ENCODE assay signal across 8 mouse cellular contexts in the genomic region with DNA sequence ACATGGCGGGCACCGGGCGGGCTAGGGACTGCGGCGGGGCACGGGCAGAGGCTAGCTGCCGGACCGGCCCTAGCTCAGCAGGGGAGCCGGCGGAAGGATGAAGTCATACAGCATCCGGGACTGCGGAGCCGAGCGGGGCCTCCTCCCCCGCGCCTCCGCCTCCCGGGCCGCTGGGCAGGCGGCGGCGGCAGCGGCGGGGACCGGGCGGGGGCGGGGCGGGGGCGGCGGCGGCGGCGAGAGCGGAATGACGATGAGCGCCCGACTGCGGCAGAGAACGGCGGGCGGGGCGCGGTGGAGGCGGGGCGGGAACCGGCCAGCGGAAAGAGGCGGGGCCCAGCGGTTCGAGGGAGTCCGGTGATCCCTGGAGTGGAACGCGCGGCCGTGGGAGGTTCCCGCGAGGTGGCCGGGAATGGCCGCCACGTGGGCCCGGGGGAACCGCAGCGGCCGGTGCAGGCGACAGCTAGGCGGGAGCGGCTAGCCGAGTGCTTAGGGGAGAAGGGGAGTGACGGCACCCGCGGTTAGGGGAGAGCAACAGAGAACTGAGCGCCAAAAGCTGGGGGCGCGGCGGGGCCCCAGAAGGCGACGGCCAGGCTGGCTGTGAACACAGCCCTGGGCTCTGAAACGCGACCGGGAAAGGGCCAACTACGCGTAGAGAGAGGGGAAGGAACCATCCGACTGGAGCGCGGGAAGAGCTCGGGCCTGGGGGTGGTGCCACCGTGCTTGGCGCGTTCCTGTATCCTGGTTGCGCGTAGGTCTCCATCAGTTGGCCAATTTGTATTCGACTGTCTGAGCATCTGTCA. TPM values are rescaled to one million over a fixed set of nuclear protein-coding genes. Genes with fewer than 3 reads are reported as not detected.
A peak's percentile ranks its signal among the peaks of the same experiment; 100 is the strongest.
DNase-seq lines count a peak whose midpoint lies in the region; ATAC-seq and TF ChIP-seq lines count a peak whose summit lies in the region.

Camk2n2 (minus strand) TSS at position 97 of the 800 bp plus-strand sequence.

- H3K9me3 ChIP-seq in E14TG2a.4 (ENCODE audit: low read length) = no peaks in the 10 kb centered on the region
- no peaks in the 10 kb centered on the region for H3K9me3 ChIP-seq in embryonic facial prominence, embryonic 14.5 days (ENCODE audit: control insufficient read depth, low read length)
- no peaks in the 10 kb centered on the region for H3K9me3 ChIP-seq in heart, embryonic 13.5 days
- H3K9me3 ChIP-seq in kidney, embryonic 15.5 days (replicated peaks) = no peaks in the 10 kb centered on the region
- no peaks in the 10 kb centered on the region for H3K9me3 ChIP-seq in liver, embryonic 15.5 days (replicated peaks)
- H3K9me3 ChIP-seq in neural tube, embryonic 12.5 days = no peaks in the 10 kb centered on the region

- H3K4me1 ChIP-seq in E14TG2a.4 (replicated peaks; ENCODE audit: low read depth, low read length) = peaks cover 34% of the 10 kb centered on the region
- H3K4me1 ChIP-seq in embryonic facial prominence, embryonic 14.5 days (ENCODE audit: control insufficient read depth, insufficient read depth, low read length) = peaks cover 20% of the 10 kb centered on the region
- H3K4me1 ChIP-seq in heart, embryonic 13.5 days = peaks cover 30% of the 10 kb centered on the region
- peaks cover 32% of the 10 kb centered on the region for H3K4me1 ChIP-seq in kidney, embryonic 15.5 days
- peaks cover 36% of the 10 kb centered on the region for H3K4me1 ChIP-seq in liver, embryonic 15.5 days (replicated peaks)
- peaks cover 31% of the 10 kb centered on the region for H3K4me1 ChIP-seq in neural tube, embryonic 12.5 days

- 2% methylated on average over 36 of the region's 92 CpGs for WGBS in embryonic facial prominence, embryonic 14.5 days
- WGBS in heart, embryonic 13.5 days = 1% methylated on average over 70 of the region's 92 CpGs
- WGBS in kidney, embryonic 15.5 days = under 1% methylated on average over 85 of the region's 92 CpGs
- WGBS in liver, embryonic 15.5 days (ENCODE audit: insufficient replicate concordance) = under 1% methylated on average over 90 of the region's 92 CpGs
- WGBS in neural tube, embryonic 12.5 days = under 1% methylated on average over 90 of the region's 92 CpGs

- peak; percentile 58 for ATAC-seq in embryonic facial prominence, embryonic 14.5 days (ENCODE audit: low read depth)
- ATAC-seq in heart, embryonic 13.5 days (ENCODE audit: extremely low read depth, insufficient number of reproducible peaks, low FRiP score, low TSS enrichment) = peak; percentile 17; the same call in 1 of the 2 replicates
- ATAC-seq in kidney, embryonic 15.5 days (replicated peaks; ENCODE audit: low FRiP score) = peak; percentile 74
- peak; percentile 58 for ATAC-seq in liver, embryonic 15.5 days (ENCODE audit: insufficient read depth)
- ATAC-seq in neural tube, embryonic 12.5 days (ENCODE audit: low FRiP score, low read depth) = peak; percentile 51

- peaks cover 22% of the 10 kb centered on the region for H3K36me3 ChIP-seq in E14TG2a.4 (ENCODE audit: insufficient read depth, low read length)
- H3K36me3 ChIP-seq in embryonic facial prominence, embryonic 14.5 days (ENCODE audit: control insufficient read depth, insufficient read depth, low read length) = no peaks in the 10 kb centered on the region
- 0 out of 2 replicates have a peak, but pooled peaks cover 8% of the 10 kb centered on the region for H3K36me3 ChIP-seq in heart, embryonic 13.5 days
- H3K36me3 ChIP-seq in kidney, embryonic 15.5 days = peaks cover 8% of the 10 kb centered on the region; the same call in 1 of the 2 replicates
- no peaks in the 10 kb centered on the region for H3K36me3 ChIP-seq in liver, embryonic 15.5 days (replicated peaks)
- H3K36me3 ChIP-seq in neural tube, embryonic 12.5 days = no peaks in the 10 kb centered on the region

- H3K27me3 ChIP-seq in E14TG2a.4 (ENCODE audit: insufficient read depth, low read length) = peaks cover 58% of the 10 kb centered on the region
- H3K27me3 ChIP-seq in embryonic facial prominence, embryonic 14.5 days (replicated peaks; ENCODE audit: control insufficient read depth, insufficient read depth, low read length) = peaks cover 31% of the 10 kb centered on the region
- peaks cover 70% of the 10 kb centered on the region for H3K27me3 ChIP-seq in heart, embryonic 13.5 days (replicated peaks)
- H3K27me3 ChIP-seq in kidney, embryonic 15.5 days = peaks cover 39% of the 10 kb centered on the region
- H3K27me3 ChIP-seq in liver, embryonic 15.5 days = peaks cover 85% of the 10 kb centered on the region
- H3K27me3 ChIP-seq in neural tube, embryonic 12.5 days (replicated peaks) = no peaks in the 10 kb centered on the region; the same call in 1 of the 2 replicates

- H3K27ac ChIP-seq in embryonic facial prominence, embryonic 14.5 days (replicated peaks; ENCODE audit: low read depth, low read length) = peak within 1 kb of the TSS; percentile 59; the same call in 1 of the 2 replicates
- H3K27ac ChIP-seq in heart, embryonic 13.5 days (replicated peaks) = peak within 1 kb of the TSS; percentile 36; the same call in 1 of the 2 replicates
- H3K27ac ChIP-seq in kidney, embryonic 15.5 days = peak within 1 kb of the TSS; percentile 56
- 0 out of 2 replicates have a peak within 1 kb of the TSS, but pooled peaks have one; percentile 7 for H3K27ac ChIP-seq in liver, embryonic 15.5 days (replicated peaks)
- H3K27ac ChIP-seq in neural tube, embryonic 12.5 days = peak within 1 kb of the TSS; percentile 82

- H3K9ac ChIP-seq in embryonic facial prominence, embryonic 14.5 days (ENCODE audit: low read depth, low read length) = peak within 1 kb of the TSS; percentile 75
- peak within 1 kb of the TSS; percentile 80 for H3K9ac ChIP-seq in heart, embryonic 13.5 days
- H3K9ac ChIP-seq in kidney, embryonic 15.5 days = peak within 1 kb of the TSS; percentile 63
- H3K9ac ChIP-seq in liver, embryonic 15.5 days = peak within 1 kb of the TSS; percentile 49
- H3K9ac ChIP-seq in neural tube, embryonic 12.5 days = peak within 1 kb of the TSS; percentile 81

- no peak for TF ChIP-seq CTCF in E14TG2a.4 (conservative IDR thresholded peaks at IDR 0.05; ENCODE audit: low read length)

- peak in 1 of 2 experiments; percentile 31 for DNase-seq in adrenal gland, postnatal 4 days (ENCODE audit: low spot score in 2 of 2)
- peak; percentile 40 for DNase-seq in embryonic facial prominence, embryonic 14.5 days (ENCODE audit: low spot score)
- peak; percentile 34 for DNase-seq in thymus, postnatal 0 days (ENCODE audit: low spot score)

- H3K4me3 ChIP-seq in E14TG2a.4 (replicated peaks; ENCODE audit: low read length) = peak within 1 kb of the TSS; percentile 89
- H3K4me3 ChIP-seq in embryonic facial prominence, embryonic 14.5 days (ENCODE audit: low read depth, low read length) = peak within 1 kb of the TSS; percentile 74
- H3K4me3 ChIP-seq in heart, embryonic 13.5 days = peak within 1 kb of the TSS; percentile 75
- peak within 1 kb of the TSS; percentile 71 for H3K4me3 ChIP-seq in kidney, embryonic 15.5 days (replicated peaks)
- H3K4me3 ChIP-seq in liver, embryonic 15.5 days (replicated peaks) = peak within 1 kb of the TSS; percentile 67
- peak within 1 kb of the TSS; percentile 78 for H3K4me3 ChIP-seq in neural tube, embryonic 12.5 days

- H3K4me2 ChIP-seq in embryonic facial prominence, embryonic 14.5 days (ENCODE audit: low read depth, low read length) = peak within 1 kb of the TSS; percentile 99
- H3K4me2 ChIP-seq in heart, embryonic 13.5 days = peak within 1 kb of the TSS; percentile 99
- peak within 1 kb of the TSS; percentile 98 for H3K4me2 ChIP-seq in kidney, embryonic 15.5 days
- peak within 1 kb of the TSS; percentile 96 for H3K4me2 ChIP-seq in liver, embryonic 15.5 days
- peak within 1 kb of the TSS; percentile 96 for H3K4me2 ChIP-seq in neural tube, embryonic 12.5 days (replicated peaks)

RNA-seq across cellular contexts. Expression of gene Camk2n2, which starts in this region (rescaled TPM):
- total RNA-seq in adrenal gland, postnatal 4 days (2021) = 10 to 100 TPM; 16.1 to 16.3 TPM
- polyA plus RNA-seq in embryonic facial prominence, embryonic 14.5 days (2014; fragmentation: Nextera tagmentation; extraction: Ambion mirVana) = 2.1 and 3.0 TPM in 2 replicates
- polyA plus RNA-seq in heart, embryonic 13.5 days (2015; fragmentation: Nextera tagmentation; extraction: Ambion mirVana) = 0.37 and 0.48 TPM in 2 replicates
- 1.4 and 1.5 TPM in 2 replicates for polyA plus RNA-seq in kidney, embryonic 15.5 days (2015; fragmentation: Nextera tagmentation; extraction: Ambion mirVana)
- polyA plus RNA-seq in liver, embryonic 15.5 days (2015; fragmentation: Nextera tagmentation; extraction: Ambion mirVana) = 0.10 and 0.12 TPM in 2 replicates
- polyA plus RNA-seq in neural tube, embryonic 12.5 days (2016; fragmentation: Nextera tagmentation; extraction: Ambion mirVana) = 11.9 and 12.3 TPM in 2 replicates
- polyA plus RNA-seq in thymus, postnatal 0 days (2015; fragmentation: Nextera tagmentation; extraction: Ambion mirVana) = 0.48 and 0.52 TPM in 2 replicates

Comparison
In these comparisons a context has a peak if more than half of its experiments do, and no peak if none do; other contexts are left out.
1. Peak in ATAC-seq, H3K4me3 ChIP-seq, H3K27ac ChIP-seq, H3K9ac ChIP-seq and H3K4me2 ChIP-seq in heart, embryonic 13.5 days; RNA of the gene not detected or under 1 TPM.
2. Peak in ATAC-seq, H3K4me3 ChIP-seq, H3K27ac ChIP-seq, H3K9ac ChIP-seq and H3K4me2 ChIP-seq in liver, embryonic 15.5 days; RNA of the gene not detected or under 1 TPM.
3. Peak in DNase-seq in thymus, postnatal 0 days; RNA of the gene not detected or under 1 TPM.
4. ATAC-seq: peak in every context shown above with its lines; median percentile 74 in kidney, embryonic 15.5 days; 58 in embryonic facial prominence, embryonic 14.5 days; 58 in liver, embryonic 15.5 days; 51 in neural tube, embryonic 12.5 days; 17 in heart, embryonic 13.5 days.
5. H3K27ac ChIP-seq: peak in every context shown above with its lines; median percentile 82 in neural tube, embryonic 12.5 days; 59 in embryonic facial prominence, embryonic 14.5 days; 56 in kidney, embryonic 15.5 days; 36 in heart, embryonic 13.5 days; 7 in liver, embryonic 15.5 days.